ENCODE assay signal across 8 mouse cellular contexts in the genomic region with DNA sequence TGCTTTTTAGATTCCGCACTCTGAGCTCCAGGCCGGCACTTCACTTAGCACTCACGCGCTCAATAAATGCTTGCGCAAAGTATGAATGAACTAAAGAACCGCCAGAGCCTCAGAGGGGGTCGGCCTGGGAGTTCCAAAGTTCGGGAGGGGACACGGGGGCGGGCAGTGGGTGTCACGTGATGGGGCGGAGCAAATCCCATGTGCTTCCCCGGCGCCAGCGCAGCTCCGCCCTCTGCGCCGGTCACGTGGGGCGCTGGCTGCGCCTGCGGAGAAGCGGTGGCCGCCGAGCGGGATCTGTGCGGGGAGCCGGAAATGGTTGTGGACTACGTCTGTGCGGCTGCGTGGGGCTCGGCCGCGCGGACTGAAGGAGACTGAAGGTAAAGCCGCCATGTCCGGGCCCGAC. TPM values are rescaled to one million over a fixed set of nuclear protein-coding genes. Genes with fewer than 3 reads are reported as not detected.
A peak's percentile ranks its signal among the peaks of the same experiment; 100 is the strongest.
DNase-seq lines count a peak whose midpoint lies in the region; ATAC-seq and TF ChIP-seq lines count a peak whose summit lies in the region.

No protein-coding gene starts in this region.

- DNase-seq in gastrocnemius, postnatal 10 days = peak; percentile 97
- peak; percentile 94 for DNase-seq in induced T-regulatory cell, adult 2 months (ENCODE audit: low read depth)
- DNase-seq in left cerebral cortex, adult 9 months (ENCODE audit: low spot score in 2 of 2) = peak; percentile 92 to 96
- DNase-seq in right cerebral cortex, postnatal 14 days = peak; percentile 96
- peak; percentile 94 to 97 for DNase-seq in urinary bladder, postnatal 36 days (ENCODE audit: low spot score in 2 of 2)

- peak overlapping the region; percentile 97 for H3K4me3 ChIP-seq in cortical plate, adult 2 months (ENCODE audit: insufficient read depth, low read length)

- ATAC-seq in activated CD4-positive, CD25-positive, alpha-beta regulatory T cell, adult 4 months = peak; percentile 92
- peak; percentile 72 for ATAC-seq in megakaryocyte progenitor cell, adult 5-6 weeks (replicated peaks; ENCODE audit: poor library complexity)

- H3K27ac ChIP-seq in cortical plate, adult 2 months (ENCODE audit: insufficient read depth, low read length) = no peak overlapping the region

- TF ChIP-seq CTCF in cortical plate, adult 2 months (IDR thresholded peaks at IDR 0.05; ENCODE audit: extremely low read depth, insufficient read depth, low read length) = no peak

- TF ChIP-seq POLR2A in cortical plate, adult 2 months (IDR thresholded peaks at IDR 0.05; ENCODE audit: extremely low read depth, insufficient read depth, low read length) = peak; percentile 61; the same call in 1 of the 2 replicates

- peaks cover 3% of the 10 kb centered on the region; the same call in 1 of the 2 replicates for H3K4me1 ChIP-seq in cortical plate, adult 2 months (ENCODE audit: control insufficient read depth, insufficient read depth, low read length)

RNA-seq across cellular contexts. Expression of gene Eif4g1, which starts 4.4 kb away (rescaled TPM):
- polyA plus RNA-seq in activated CD4-positive, CD25-positive, alpha-beta regulatory T cell, adult 4 months (2017; shearing (Covaris generic)) = 10 to 100 TPM; 44.6 to 82.1 TPM
- polyA plus RNA-seq in cortical plate, adult 2 months (2012; rRNA removed) = 157 and 158 TPM in 2 replicates
- total RNA-seq in gastrocnemius, postnatal 10 days (2021) = 100 to 1,000 TPM; 324 to 334 TPM
- total RNA-seq in megakaryocyte progenitor cell, adult 5-6 weeks (2015) = 164 and 172 TPM in 2 replicates
- 305 and 366 TPM in 2 replicates for total RNA-seq in megakaryocyte progenitor cell, adult 5-6 weeks (2017)

RNA-seq across cellular contexts. Expression of gene Fam131a, which starts 20.5 kb away (rescaled TPM):
- 1 to 10 TPM in 1 of 2 experiments, not detected in 1; 1.2 TPM for polyA plus RNA-seq in activated CD4-positive, CD25-positive, alpha-beta regulatory T cell, adult 4 months (2017; shearing (Covaris generic))
- 316 and 358 TPM in 2 replicates for polyA plus RNA-seq in cortical plate, adult 2 months (2012; rRNA removed)
- 10 to 100 TPM; 28.0 to 29.8 TPM for total RNA-seq in gastrocnemius, postnatal 10 days (2021)
- total RNA-seq in megakaryocyte progenitor cell, adult 5-6 weeks (2015) = not detected in 2 replicates
- 0.17 TPM in 1 of 2 replicates, not detected in the other for total RNA-seq in megakaryocyte progenitor cell, adult 5-6 weeks (2017)

RNA-seq across cellular contexts. Expression of gene Psmd2, which starts 21.0 kb away (rescaled TPM):
- 100 to 1,000 TPM; 152 to 157 TPM for polyA plus RNA-seq in activated CD4-positive, CD25-positive, alpha-beta regulatory T cell, adult 4 months (2017; shearing (Covaris generic))
- polyA plus RNA-seq in cortical plate, adult 2 months (2012; rRNA removed) = 173 TPM in 2 replicates
- 100 to 1,000 TPM; 175 to 178 TPM for total RNA-seq in gastrocnemius, postnatal 10 days (2021)
- 113 and 133 TPM in 2 replicates for total RNA-seq in megakaryocyte progenitor cell, adult 5-6 weeks (2015)
- total RNA-seq in megakaryocyte progenitor cell, adult 5-6 weeks (2017) = 201 and 230 TPM in 2 replicates

RNA-seq across cellular contexts. Expression of gene Ece2, which starts 42.9 kb away (rescaled TPM):
- not detected for polyA plus RNA-seq in activated CD4-positive, CD25-positive, alpha-beta regulatory T cell, adult 4 months (2017; shearing (Covaris generic))
- 25.4 and 28.3 TPM in 2 replicates for polyA plus RNA-seq in cortical plate, adult 2 months (2012; rRNA removed)
- total RNA-seq in gastrocnemius, postnatal 10 days (2021) = under 1 TPM in 1 of 2 experiments, not detected in 1; 0.63 TPM
- 0.20 and 0.32 TPM in 2 replicates for total RNA-seq in megakaryocyte progenitor cell, adult 5-6 weeks (2015)
- 0.71 TPM in 1 of 2 replicates, not detected in the other for total RNA-seq in megakaryocyte progenitor cell, adult 5-6 weeks (2017)

RNA-seq across cellular contexts. Expression of gene Polr2h, which starts 45.0 kb away (rescaled TPM):
- polyA plus RNA-seq in activated CD4-positive, CD25-positive, alpha-beta regulatory T cell, adult 4 months (2017; shearing (Covaris generic)) = 10 to 100 TPM; 72.6 to 80.2 TPM
- 52.5 and 53.1 TPM in 2 replicates for polyA plus RNA-seq in cortical plate, adult 2 months (2012; rRNA removed)
- total RNA-seq in gastrocnemius, postnatal 10 days (2021) = 10 to 100 TPM; 11.6 to 13.5 TPM
- total RNA-seq in megakaryocyte progenitor cell, adult 5-6 weeks (2015) = 75.3 and 99.4 TPM in 2 replicates
- 75.1 and 78.2 TPM in 2 replicates for total RNA-seq in megakaryocyte progenitor cell, adult 5-6 weeks (2017)

Comparison
In these comparisons a context has a peak if more than half of its experiments do, and no peak if none do; other contexts are left out.
1. RNA of gene Fam131a, which starts 20.5 kb away (total RNA-seq): 28.0 to 29.8 TPM in gastrocnemius, postnatal 10 days; 0.17 TPM in megakaryocyte progenitor cell, adult 5-6 weeks; every median in the first group is over 10 times any median in the second.
2. Peak in every context shown above with its lines, with median percentiles within 50 percentile points of each other: DNase-seq.